Mouse (Mus musculus): ENCODE measurements around the gene Rpl36a-ps1. TPM values are rescaled to one million over a fixed set of nuclear protein-coding genes. Genes with fewer than 3 reads are reported as not detected.
"Not testable (repeated sequence)": the region's sequence is repeated elsewhere in the genome, so short reads cannot be mapped to it uniquely, and the experiment has no call there.

Gene Rpl36a-ps1
- 12.9 TPM for polyA plus RNA-seq (2012; fragmentation: generic; extraction: Trizol)

GRCm38 (mm10) chr14:98994218-98994617 lies at the start of gene Rpl36a-ps1:
TSS of gene Rpl36a-ps1 (minus strand) at chr14:98994318.
- TF ChIP-seq MYOD1 (IDR thresholded peaks at IDR 0.05; ENCODE audit: control insufficient read depth in 1 of 3, insufficient read length in 2 of 3, low read depth in 2 of 3) (no peak), USF1 (IDR thresholded peaks at IDR 0.05; ENCODE audit: low read depth) (no peak), POLR2AphosphoS2 (IDR thresholded peaks at IDR 0.05; ENCODE audit: insufficient read length, low read depth) (no peak), POLR2A (IDR thresholded peaks at IDR 0.05; ENCODE audit: insufficient read length, low read depth) (no peak), TCF3 (IDR thresholded peaks at IDR 0.05; ENCODE audit: insufficient read length, low read depth) (no peak), MYOG (IDR thresholded peaks at IDR 0.05; ENCODE audit: control insufficient read depth in 1 of 3, insufficient read depth in 1 of 3, insufficient read length in 2 of 3, low read depth in 2 of 3) (no peak), MAX (IDR thresholded peaks at IDR 0.05; ENCODE audit: low read depth) (no peak)
- no peak within 1 kb of the TSS for H3K4me2 ChIP-seq (ENCODE audit: low read depth)
- no peaks in the 10 kb centered on the region for H3K36me3 ChIP-seq (ENCODE audit: control insufficient read depth, insufficient read depth)
- H3ac ChIP-seq (ENCODE audit: control insufficient read depth, insufficient read length): no peak within 1 kb of the TSS
- H3K27me3 ChIP-seq (ENCODE audit: control insufficient read depth, insufficient read depth, insufficient read length): no peaks in the 10 kb centered on the region
- H3K4me3 ChIP-seq: no peak within 1 kb of the TSS
- H3K79me2 ChIP-seq (ENCODE audit: control insufficient read depth, insufficient read depth): no peaks in the 10 kb centered on the region

DNA sequence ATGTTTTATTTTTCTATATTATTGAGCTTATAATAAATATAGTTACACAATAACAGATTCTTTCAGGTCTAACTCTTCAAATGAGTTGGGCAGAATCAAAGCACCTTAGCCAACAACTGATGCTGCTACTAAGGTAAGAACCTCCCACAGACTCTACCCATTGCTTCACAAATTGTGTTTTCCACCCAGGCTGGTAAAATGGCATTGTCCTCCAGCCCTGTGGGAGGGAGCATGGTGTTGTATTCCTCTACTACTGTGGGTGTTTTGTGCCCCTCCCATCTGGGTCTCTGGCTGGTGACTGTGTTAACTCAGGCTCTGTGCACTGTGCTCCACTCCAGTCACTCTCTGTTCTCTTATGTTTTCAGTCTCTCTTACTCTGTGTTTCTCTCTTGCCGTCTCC lies 49.4 kb upstream of the Rpl36a-ps1 start:
- peaks cover 85% of the 10 kb centered on the region for H3K79me2 ChIP-seq (ENCODE audit: control insufficient read depth, insufficient read depth)
- H3K4me3 ChIP-seq: no peak overlapping the region
- TF ChIP-seq POLR2AphosphoS2 (IDR thresholded peaks at IDR 0.05; ENCODE audit: insufficient read length, low read depth) (no peak), POLR2A (IDR thresholded peaks at IDR 0.05; ENCODE audit: insufficient read length, low read depth) (no peak), MYOG (IDR thresholded peaks at IDR 0.05; ENCODE audit: control insufficient read depth in 1 of 3, insufficient read depth in 1 of 3, insufficient read length in 2 of 3, low read depth in 2 of 3) (no peak), CEBPB (IDR thresholded peaks at IDR 0.05; ENCODE audit: insufficient read depth, poor library complexity, severe bottlenecking) (no peak), REST (IDR thresholded peaks at IDR 0.05; ENCODE audit: insufficient read depth, insufficient read length) (no peak), MAX (IDR thresholded peaks at IDR 0.05; ENCODE audit: low read depth) (no peak), MYOD1 (IDR thresholded peaks at IDR 0.05; ENCODE audit: control insufficient read depth in 1 of 3, insufficient read length in 2 of 3, low read depth in 2 of 3) (no peak), TCF12 (IDR thresholded peaks at IDR 0.05; ENCODE audit: insufficient read depth, poor library complexity, severe bottlenecking) (no peak), SRF (IDR thresholded peaks at IDR 0.05; ENCODE audit: control insufficient read depth, insufficient read length, low read depth) (no peak), USF1 (IDR thresholded peaks at IDR 0.05; ENCODE audit: low read depth) (no peak), TCF3 (IDR thresholded peaks at IDR 0.05; ENCODE audit: insufficient read length, low read depth) (no peak), E2F4 (IDR thresholded peaks at IDR 0.05; ENCODE audit: insufficient read depth) (no peak)

DNA sequence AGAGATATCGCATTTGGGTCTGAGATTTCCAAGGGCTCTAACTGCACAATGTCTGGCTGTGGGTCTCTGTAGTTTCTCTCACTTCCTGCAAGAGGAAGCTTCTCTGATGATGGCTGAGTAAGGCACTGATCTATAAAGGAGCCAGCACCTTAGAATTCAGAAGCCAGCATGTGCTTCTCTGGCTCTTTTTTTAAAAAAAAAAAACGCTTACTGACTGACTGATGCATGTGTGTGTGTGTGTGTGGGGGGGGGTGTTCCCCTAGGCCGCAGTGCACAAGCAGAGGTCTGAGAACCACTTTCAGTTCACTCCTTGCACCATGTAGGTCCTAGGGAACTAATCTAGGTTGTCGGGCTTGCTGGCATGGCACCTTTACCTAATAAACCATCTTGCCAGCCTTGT lies 47.3 kb upstream of the Rpl36a-ps1 start:
- Histone ChIP-seq H3ac (ENCODE audit: control insufficient read depth, insufficient read length) (no peak overlapping the region), H3K27me3 (ENCODE audit: control insufficient read depth, insufficient read depth, insufficient read length) (no peaks in the 10 kb centered on the region), H3K79me2 (ENCODE audit: control insufficient read depth, insufficient read depth) (peaks cover 64% of the 10 kb centered on the region), H3K4me3 (no peak overlapping the region), H3K4me2 (ENCODE audit: low read depth) (no peak overlapping the region), H3K36me3 (ENCODE audit: control insufficient read depth, insufficient read depth) (peaks cover 6% of the 10 kb centered on the region)
- no peak for TF ChIP-seq MYOG (IDR thresholded peaks at IDR 0.05; ENCODE audit: control insufficient read depth in 1 of 3, insufficient read depth in 1 of 3, insufficient read length in 2 of 3, low read depth in 2 of 3)
- no peak for TF ChIP-seq TCF3 (IDR thresholded peaks at IDR 0.05; ENCODE audit: insufficient read length, low read depth)
- TF ChIP-seq TCF12 (IDR thresholded peaks at IDR 0.05; ENCODE audit: insufficient read depth, poor library complexity, severe bottlenecking): no peak
- no peak for TF ChIP-seq USF1 (IDR thresholded peaks at IDR 0.05; ENCODE audit: low read depth)
- no peak for TF ChIP-seq REST (IDR thresholded peaks at IDR 0.05; ENCODE audit: insufficient read depth, insufficient read length)
- TF ChIP-seq POLR2A (IDR thresholded peaks at IDR 0.05; ENCODE audit: insufficient read length, low read depth): no peak
- TF ChIP-seq POLR2AphosphoS2 (IDR thresholded peaks at IDR 0.05; ENCODE audit: insufficient read length, low read depth): no peak
- no peak for TF ChIP-seq CEBPB (IDR thresholded peaks at IDR 0.05; ENCODE audit: insufficient read depth, poor library complexity, severe bottlenecking)
- TF ChIP-seq MYOD1 (IDR thresholded peaks at IDR 0.05; ENCODE audit: control insufficient read depth in 1 of 3, insufficient read length in 2 of 3, low read depth in 2 of 3): no peak
- no peak for TF ChIP-seq E2F4 (IDR thresholded peaks at IDR 0.05; ENCODE audit: insufficient read depth)
- no peak for TF ChIP-seq SRF (IDR thresholded peaks at IDR 0.05; ENCODE audit: control insufficient read depth, insufficient read length, low read depth)
- no peak for TF ChIP-seq MAX (IDR thresholded peaks at IDR 0.05; ENCODE audit: low read depth)

More for the DNA sequence above, 49.4 kb upstream of the Rpl36a-ps1 start:
- peaks cover 6% of the 10 kb centered on the region for H3K36me3 ChIP-seq (ENCODE audit: control insufficient read depth, insufficient read depth)
- no peaks in the 10 kb centered on the region for H3K27me3 ChIP-seq (ENCODE audit: control insufficient read depth, insufficient read depth, insufficient read length)
- peak overlapping the region; percentile 73 for H3K4me2 ChIP-seq (ENCODE audit: low read depth)
- H3ac ChIP-seq (ENCODE audit: control insufficient read depth, insufficient read length): no peak overlapping the region

DNA sequence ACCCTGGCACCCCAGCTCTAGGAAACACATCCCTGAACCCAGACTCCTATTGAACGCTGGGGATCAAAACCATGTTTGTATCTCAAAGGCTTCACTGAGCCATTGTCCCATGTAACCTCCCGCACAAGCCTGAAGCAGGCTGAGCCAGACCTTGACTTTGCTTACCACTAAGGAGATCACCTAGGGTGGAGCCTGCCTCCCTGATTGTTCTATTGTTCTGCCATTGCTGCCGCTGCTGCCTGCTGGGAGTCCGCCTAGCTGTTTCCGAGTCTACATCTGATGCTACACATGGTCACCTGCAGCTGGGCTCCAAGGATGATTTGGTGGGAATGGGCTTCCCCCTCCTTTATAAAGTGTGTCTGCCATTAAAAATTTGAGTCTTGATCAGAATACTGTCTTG lies 45.2 kb upstream of the Rpl36a-ps1 start:
- H3K79me2 ChIP-seq (ENCODE audit: control insufficient read depth, insufficient read depth): peaks cover 53% of the 10 kb centered on the region
- not testable (repeated sequence) for H3ac ChIP-seq (ENCODE audit: control insufficient read depth, insufficient read length); H3K4me3 ChIP-seq; H3K27me3 ChIP-seq (ENCODE audit: control insufficient read depth, insufficient read depth, insufficient read length); H3K4me2 ChIP-seq (ENCODE audit: low read depth)
- H3K36me3 ChIP-seq (ENCODE audit: control insufficient read depth, insufficient read depth): peaks cover 12% of the 10 kb centered on the region

DNA sequence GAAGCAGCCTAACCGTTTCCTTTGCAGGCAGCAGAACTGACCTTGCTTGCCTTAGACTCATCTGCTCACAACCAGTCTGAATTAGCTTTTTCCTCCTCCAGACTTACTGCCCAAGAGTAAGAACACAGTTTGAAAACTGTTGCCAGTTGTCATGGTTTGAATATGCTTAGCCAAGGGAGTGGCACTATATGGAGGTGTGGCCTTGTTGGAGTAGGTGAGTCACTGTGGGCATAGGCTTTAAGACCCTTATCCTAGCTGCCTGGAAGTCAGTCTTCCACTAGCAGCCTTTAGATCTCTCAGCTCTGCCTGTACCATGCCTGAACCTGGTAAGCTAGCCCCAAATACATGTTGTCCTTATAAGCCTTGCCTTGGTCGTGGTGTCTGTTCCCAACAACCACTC lies 43.6 kb upstream of the Rpl36a-ps1 start:
- no peak for TF ChIP-seq SRF (IDR thresholded peaks at IDR 0.05; ENCODE audit: control insufficient read depth, insufficient read length, low read depth)
- Histone ChIP-seq H3K4me2 (ENCODE audit: low read depth) (no peak overlapping the region), H3K36me3 (ENCODE audit: control insufficient read depth, insufficient read depth) (peaks cover 12% of the 10 kb centered on the region), H3K4me3 (no peak overlapping the region), H3K27me3 (ENCODE audit: control insufficient read depth, insufficient read depth, insufficient read length) (no peaks in the 10 kb centered on the region), H3K79me2 (ENCODE audit: control insufficient read depth, insufficient read depth) (peaks cover 40% of the 10 kb centered on the region), H3ac (ENCODE audit: control insufficient read depth, insufficient read length) (no peak overlapping the region)
